Mouse (Mus musculus) kidney, postnatal 0 days (tissue): ENCODE measurements around the gene Nfic. TPM values are rescaled to one million over a fixed set of nuclear protein-coding genes. Genes with fewer than 3 reads are reported as not detected.

ENCODE experiments used
- ATAC-seq: fragments of 200-750 bp; cut with Nextera tagmentation; replicated peaks from 2 replicates; pipeline ENCODE4 v1.8.0; 2017; ENCODE audit warnings: low read depth, moderate number of reproducible peaks, moderate TSS enrichment, moderate library complexity; ENCODE audit not compliant: low FRiP score
- DNase-seq: peaks from one replicate; pipeline ENCODE4 v3.0.0-alpha.2; 2016; ENCODE audit warnings: low spot score
- H3K27ac ChIP-seq: fragments of 300-500 bp; sonication (generic); 2 replicates; pipeline ENCODE4 v1.5.1; 2014; ENCODE audit warnings: mild to moderate bottlenecking
- H3K27me3 ChIP-seq: fragments of 300-500 bp; sonication (generic); 2 replicates; pipeline ENCODE4 v1.6.1; 2014; ENCODE audit warnings: low read length, mixed read lengths; ENCODE audit not compliant: insufficient read depth
- H3K36me3 ChIP-seq: fragments of 300-500 bp; sonication (generic); 2 replicates; pipeline ENCODE4 v1.6.1; 2014; ENCODE audit warnings: low read length, mixed read lengths; ENCODE audit not compliant: insufficient read depth
- H3K4me1 ChIP-seq: fragments of 300-500 bp; sonication (generic); replicated peaks from 2 replicates; pipeline ENCODE4 v1.6.1; 2014; ENCODE audit warnings: antibody characterized with exemption, low read length, mixed read lengths; ENCODE audit not compliant: insufficient read depth
- H3K4me2 ChIP-seq: fragments of 300-500 bp; sonication (generic); 2 replicates; pipeline ENCODE4 v1.6.1; 2014; ENCODE audit warnings: mild to moderate bottlenecking, low read length, moderate library complexity, mixed read lengths
- H3K4me3 ChIP-seq: fragments of 300-500 bp; sonication (generic); replicated peaks from 2 replicates; pipeline ENCODE4 v1.5.1; 2014; ENCODE audit warnings: low read depth, low read length
- H3K9ac ChIP-seq: fragments of 300-500 bp; sonication (generic); 2 replicates; pipeline ENCODE4 v1.6.1; 2014; ENCODE audit warnings: low read depth, low read length
- H3K9me3 ChIP-seq: fragments of 300-500 bp; sonication (generic); replicated peaks from 2 replicates; pipeline ENCODE4 v1.6.1; 2016; ENCODE audit warnings: low read length, inconsistent platforms, mixed read lengths
- CTCF ChIP-seq: IDR thresholded peaks from 2 replicates; pipeline ENCODE4 v1.5.1; 2016; ENCODE audit warnings: antibody characterized with exemption, low read depth, mild to moderate bottlenecking, moderate library complexity
- WGBS: fragments of 180-500 bp; shearing (Covaris S2); extraction: QIAGEN DNeasy Blood & Tissue Kit; methylation state at CpG from one replicate; pipeline ENCODE4 v1.1.7; 2014; 5-methylcytosine and 5-hydroxymethylcytosine counted together
- polyA plus RNA-seq: library from polyadenylated mRNA; unstranded; fragments of >200 nt; fragmentation: Nextera tagmentation; extraction: Ambion mirVana; gene quantifications from 2 replicates; pipeline ENCODE4 v1.2.1, GENCODE M21; 2015

The Nfic gene
- polyA plus RNA-seq, 1 experiment from 2014 or later, result 62.3 TPM

DNA sequence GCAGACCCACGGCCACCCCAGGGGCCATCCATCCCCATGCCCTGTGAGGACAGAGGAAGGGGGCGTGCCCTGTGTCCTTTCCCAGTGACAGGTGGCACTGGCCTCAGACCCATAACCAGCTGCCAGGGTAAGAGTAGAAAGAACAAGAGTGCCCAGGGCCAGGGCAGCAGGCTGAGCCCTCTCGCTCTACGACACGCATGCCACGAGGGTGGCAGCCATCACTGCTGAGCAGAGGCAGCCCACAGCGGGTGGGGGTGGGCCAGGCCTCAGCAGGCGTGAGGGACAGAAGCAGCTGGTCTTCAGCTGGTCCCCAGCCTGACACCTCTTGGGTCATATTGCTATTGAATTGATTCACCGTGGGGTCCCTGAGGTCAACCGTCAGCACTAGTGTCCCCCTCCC, 31.1 kb upstream of the Nfic start:
- no peak for ATAC-seq
- H3K4me1 ChIP-seq, result no peaks in the 10 kb centered on the region
- no peak overlapping the region for H3K27ac ChIP-seq
- peaks cover 8% of the 10 kb centered on the region; the same call in 1 of the 2 replicates for H3K27me3 ChIP-seq
- no peak for DNase-seq
- no peak overlapping the region for H3K4me3 ChIP-seq
- 85% methylated on average over 10 of the region's 10 CpGs for WGBS
- no peak overlapping the region for H3K4me2 ChIP-seq
- TF ChIP-seq CTCF, result no peak
- no peaks in the 10 kb centered on the region for H3K9me3 ChIP-seq
- no peak overlapping the region for H3K9ac ChIP-seq
- peaks cover 42% of the 10 kb centered on the region for H3K36me3 ChIP-seq

GRCm38 (mm10) chr10:81485479-81486018, 30.1 kb upstream of the Nfic start:
- 73% methylated on average over 7 of the region's 7 CpGs for WGBS
- DNase-seq, result no peak

GRCm38 (mm10) chr10:81485060-81485449, 29.6 kb upstream of the Nfic start:
- Histone ChIP-seq H3K27ac (no peak overlapping the region), H3K27me3 (peaks cover 18% of the 10 kb centered on the region; the same call in 1 of the 2 replicates), H3K9me3 (no peaks in the 10 kb centered on the region), H3K9ac (no peak overlapping the region), H3K36me3 (peaks cover 29% of the 10 kb centered on the region), H3K4me1 (no peaks in the 10 kb centered on the region), H3K4me3 (no peak overlapping the region), H3K4me2 (no peak overlapping the region)
- ATAC-seq (no peak), DNase-seq (no peak)
- WGBS, result 10% methylated on average over 2 of the region's 2 CpGs
- peak; percentile 23 for TF ChIP-seq CTCF

More at GRCm38 (mm10) chr10:81485479-81486018, 30.1 kb upstream of the Nfic start:
- no peak overlapping the region for H3K9ac ChIP-seq
- H3K27me3 ChIP-seq, result peaks cover 17% of the 10 kb centered on the region; the same call in 1 of the 2 replicates
- no peak for TF ChIP-seq CTCF
- H3K4me3 ChIP-seq, result no peak overlapping the region
- no peaks in the 10 kb centered on the region for H3K9me3 ChIP-seq
- no peak overlapping the region for H3K27ac ChIP-seq
- H3K4me2 ChIP-seq, result no peak overlapping the region
- H3K4me1 ChIP-seq, result no peaks in the 10 kb centered on the region
- peaks cover 33% of the 10 kb centered on the region for H3K36me3 ChIP-seq
- no peak for ATAC-seq

DNA sequence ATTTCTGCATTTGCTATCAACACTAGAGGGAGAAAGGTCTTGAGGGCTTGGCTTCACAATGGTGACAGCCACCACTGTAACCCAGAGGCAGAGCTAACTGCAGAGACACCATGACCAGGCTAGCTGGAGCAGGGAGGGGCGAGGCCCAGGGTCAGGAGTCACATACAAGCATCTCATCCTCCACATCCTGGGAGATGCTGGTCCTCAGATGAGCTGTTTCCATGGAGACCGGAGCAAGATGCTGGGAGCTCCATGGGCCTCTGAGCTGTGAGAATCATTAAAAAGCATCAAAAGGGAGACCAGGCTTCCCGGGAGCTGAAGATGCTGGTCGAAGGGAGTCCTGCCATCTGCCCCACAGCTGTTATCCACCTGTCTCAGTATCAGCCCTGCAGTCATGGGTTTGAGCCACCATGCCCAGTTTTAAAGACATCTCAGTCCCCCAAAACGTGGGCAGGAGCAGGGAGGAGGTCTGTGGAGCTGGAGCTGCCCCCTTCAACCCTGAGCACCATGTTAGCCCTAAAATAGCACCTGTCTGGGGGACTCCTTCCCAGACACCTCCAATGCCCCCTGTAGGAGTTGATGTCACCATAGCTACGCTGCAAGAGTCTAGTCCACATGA, 29.1 kb upstream of the Nfic start:
- H3K27ac ChIP-seq, result no peak overlapping the region
- no peaks in the 10 kb centered on the region for H3K9me3 ChIP-seq
- no peak overlapping the region for H3K4me2 ChIP-seq
- H3K9ac ChIP-seq, result no peak overlapping the region
- no peak overlapping the region for H3K4me3 ChIP-seq
- 58% methylated on average over 6 of the region's 6 CpGs for WGBS
- no peaks in the 10 kb centered on the region for H3K4me1 ChIP-seq
- DNase-seq (no peak), ATAC-seq (no peak)
- no peak for TF ChIP-seq CTCF
- H3K36me3 ChIP-seq, result peaks cover 24% of the 10 kb centered on the region
- peaks cover 18% of the 10 kb centered on the region; the same call in 1 of the 2 replicates for H3K27me3 ChIP-seq

DNA sequence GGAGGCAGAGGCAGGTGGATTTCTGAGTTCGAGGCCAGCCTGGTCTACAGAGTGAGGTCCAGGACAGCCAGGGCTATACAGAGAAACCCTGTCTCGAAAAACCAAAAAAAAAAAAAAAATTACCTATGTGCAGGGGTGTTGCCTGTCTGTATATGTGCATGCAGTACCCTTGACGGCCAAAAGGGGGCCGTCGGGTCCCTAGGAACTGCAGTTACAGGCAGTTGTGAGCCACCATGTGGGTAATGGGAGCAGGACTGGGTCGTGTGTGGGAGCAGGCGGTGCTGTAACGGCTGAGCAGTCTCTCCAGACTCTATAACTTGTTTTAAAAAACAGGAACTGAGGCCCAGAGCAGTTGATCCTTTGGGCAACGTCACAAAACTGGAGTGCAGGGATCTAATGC, 28.5 kb upstream of the Nfic start:
- Histone ChIP-seq H3K27me3 (peaks cover 18% of the 10 kb centered on the region; the same call in 1 of the 2 replicates), H3K4me2 (no peak overlapping the region), H3K4me3 (no peak overlapping the region), H3K9me3 (no peaks in the 10 kb centered on the region), H3K4me1 (no peaks in the 10 kb centered on the region), H3K27ac (no peak overlapping the region), H3K36me3 (peaks cover 19% of the 10 kb centered on the region; the same call in 1 of the 2 replicates), H3K9ac (no peak overlapping the region)
- DNase-seq, result no peak
- ATAC-seq, result no peak
- TF ChIP-seq CTCF, result peak; percentile 65
- WGBS, result 12% methylated on average over 9 of the region's 9 CpGs

GRCm38 (mm10) chr10:81482533-81482889, 27.1 kb upstream of the Nfic start, which contains the start of gene Celf5:
Gene Celf5, minus strand, starts transcription at chr10:81482709.
- Histone ChIP-seq H3K9me3 (no peaks in the 10 kb centered on the region), H3K27ac (no peak within 1 kb of the TSS), H3K4me3 (peak within 1 kb of the TSS; percentile 31), H3K27me3 (peaks cover 18% of the 10 kb centered on the region; the same call in 1 of the 2 replicates), H3K36me3 (peaks cover 5% of the 10 kb centered on the region; the same call in 1 of the 2 replicates), H3K4me2 (peak within 1 kb of the TSS; percentile 70), H3K9ac (peak within 1 kb of the TSS; percentile 24; the same call in 1 of the 2 replicates), H3K4me1 (no peaks in the 10 kb centered on the region)
- TF ChIP-seq CTCF, result peak; percentile 65
- ATAC-seq, result 0 out of 2 replicates have a peak, but pooled peaks have one; percentile 22
- DNase-seq, result no peak
- WGBS, result under 1% methylated on average over 26 of the region's 36 CpGs
